29 mouse cellular contexts compared by ENCODE assay signal in the genomic region with DNA sequence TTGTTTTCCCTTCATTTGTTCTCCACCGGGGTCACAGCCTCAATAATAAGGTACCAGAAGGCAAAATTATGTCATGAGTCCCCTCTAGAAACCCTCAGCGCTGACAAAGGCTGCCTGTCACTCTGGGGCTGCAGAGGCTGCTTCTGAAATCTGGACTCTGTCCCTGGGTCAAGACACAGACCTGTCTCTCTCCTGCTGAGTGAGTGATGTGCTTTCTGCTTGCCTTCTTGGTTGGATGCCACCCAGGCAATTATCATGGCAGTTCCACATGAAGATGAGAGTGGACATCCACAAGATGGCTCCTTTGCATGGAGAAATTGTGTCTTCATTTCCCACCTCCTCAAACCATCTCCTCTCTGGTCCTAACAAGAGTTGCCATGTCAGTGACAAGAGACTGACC. TPM values are rescaled to one million over a fixed set of nuclear protein-coding genes. Genes with fewer than 3 reads are reported as not detected.
"Had no signal": no experiment of that assay in that cellular context is flagged by ENCODE, and none has a peak within 500 bp of the region (broad histone marks: within the 10 kb centered on the region; RNA-seq: fewer than 3 reads in every experiment).

No protein-coding gene starts in this region.

- H3K9me3 ChIP-seq: heart, embryonic 10.5 days; heart, embryonic 12.5 days; hindbrain, embryonic 10.5 days; hindbrain, embryonic 12.5 days; intestine, embryonic 15.5 days; limb, embryonic 13.5 days; limb, embryonic 15.5 days; liver, embryonic 12.5 days had no signal

- H3K9ac ChIP-seq: heart, embryonic 12.5 days; hindbrain, embryonic 12.5 days; hindbrain, embryonic 14.5 days; intestine, embryonic 15.5 days; limb, embryonic 13.5 days; limb, embryonic 15.5 days; liver, embryonic 12.5 days; liver, embryonic 14.5 days had no signal

- DNase-seq: gastrocnemius, adult 2 months; gastrocnemius, postnatal 10 days; gastrocnemius, postnatal 25 days; heart, adult 18-20 months; heart, postnatal 10 days; heart, postnatal 4 days; layer of hippocampus, adult 9-11 months; layer of hippocampus, postnatal 36 days; left cerebral cortex, postnatal 4 days had no signal

- H3K27ac ChIP-seq: gastrocnemius, adult 2 months; heart, embryonic 10.5 days; hindbrain, embryonic 10.5 days; hindbrain, embryonic 12.5 days; hindbrain, embryonic 14.5 days; intestine, embryonic 15.5 days; limb, embryonic 13.5 days; limb, embryonic 15.5 days; liver, embryonic 12.5 days; liver, embryonic 14.5 days had no signal

- H3K27me3 ChIP-seq: heart, embryonic 12.5 days; hindbrain, embryonic 12.5 days; intestine, embryonic 15.5 days; liver, embryonic 12.5 days had no signal

- ATAC-seq: forebrain, embryonic 16.5 days; hindbrain, embryonic 16.5 days; inflammation-experienced regulatory T-cells, adult 6 months; intestine, embryonic 15.5 days; intestine, postnatal 0 days; liver, embryonic 12.5 days had no signal

- H3K4me2 ChIP-seq: heart, embryonic 12.5 days; hindbrain, embryonic 12.5 days; hindbrain, embryonic 14.5 days; intestine, embryonic 15.5 days; limb, embryonic 13.5 days; limb, embryonic 15.5 days; liver, embryonic 12.5 days had no signal

- H3K4me1 ChIP-seq: heart, embryonic 10.5 days; heart, embryonic 12.5 days; liver, embryonic 12.5 days had no signal

- H3K36me3 ChIP-seq: heart, embryonic 10.5 days; heart, embryonic 12.5 days; hindbrain, embryonic 10.5 days; hindbrain, embryonic 12.5 days; intestine, embryonic 15.5 days; limb, embryonic 13.5 days; limb, embryonic 15.5 days; liver, embryonic 12.5 days had no signal

- H3K4me3 ChIP-seq: gastrocnemius, adult 2 months; heart, embryonic 10.5 days; heart, embryonic 12.5 days; hindbrain, embryonic 10.5 days; hindbrain, embryonic 12.5 days; intestine, embryonic 15.5 days; limb, embryonic 13.5 days; limb, embryonic 15.5 days; liver, embryonic 12.5 days had no signal

RNA-seq across cellular contexts. Expression of a gene that starts 1.2 kb away (rescaled TPM):
- polyA plus RNA-seq: forebrain, embryonic 16.5 days; frontal cortex, adult 2 months; heart, embryonic 10.5 days; heart, embryonic 12.5 days; heart, embryonic 14.5 days; heart, embryonic 16.5 days; hindbrain, embryonic 12.5 days; hindbrain, embryonic 14.5 days; hindbrain, embryonic 16.5 days; inflammation-experienced regulatory T-cells, adult 6 months; intestine, embryonic 15.5 days; intestine, postnatal 0 days; large intestine, adult 2 months; limb, embryonic 13.5 days; limb, embryonic 15.5 days; liver, adult 2 months; liver, embryonic 12.5 days; liver, embryonic 14.5 days; liver, embryonic 16.5 days had no signal
